Mouse (Mus musculus): ENCODE measurements around the gene Dapk2. TPM values are rescaled to one million over a fixed set of nuclear protein-coding genes. Genes with fewer than 3 reads are reported as not detected.

The Dapk2 gene
- 3.7 and 8.1 TPM in 2 replicates for polyA plus RNA-seq (2015; fragmentation: Nextera tagmentation; extraction: Ambion mirVana)

GRCm38 (mm10) chr9:66157958-66158830 is at the start of gene Dapk2:
Dapk2 (plus strand) TSS chr9:66158223.

GRCm38 (mm10) chr9:66126456-66127192 is 31.4 kb upstream of the Dapk2 start, which contains the start of the genes Snx1 and Ciao2a:
Snx1 (minus strand) TSS chr9:66126587.
Ciao2a (plus strand) TSS chr9:66126611.

Other genes starting within 250 kb of the Dapk2 start
- 21.3 and 27.4 TPM in 2 replicates for gene Trip4, start 249.4 kb upstream of the Dapk2 start, polyA plus RNA-seq (2015; fragmentation: Nextera tagmentation; extraction: Ambion mirVana)
- gene Csnk1g1, start 249.3 kb upstream of the Dapk2 start, polyA plus RNA-seq (2015; fragmentation: Nextera tagmentation; extraction: Ambion mirVana) = 6.3 and 8.7 TPM in 2 replicates
- 632 and 633 TPM in 2 replicates for gene Ppib, start 98.0 kb upstream of the Dapk2 start, polyA plus RNA-seq (2015; fragmentation: Nextera tagmentation; extraction: Ambion mirVana)
- gene Snx22, start 88.5 kb upstream of the Dapk2 start, polyA plus RNA-seq (2015; fragmentation: Nextera tagmentation; extraction: Ambion mirVana) = 0.72 and 1.9 TPM in 2 replicates
- 122 and 143 TPM in 2 replicates for gene Snx1, start 31.6 kb upstream of the Dapk2 start, polyA plus RNA-seq (2015; fragmentation: Nextera tagmentation; extraction: Ambion mirVana)
- 232 and 233 TPM in 2 replicates for gene Ciao2a, start 31.6 kb upstream of the Dapk2 start, polyA plus RNA-seq (2015; fragmentation: Nextera tagmentation; extraction: Ambion mirVana)
- gene Herc1, start 192.2 kb downstream of the Dapk2 start, polyA plus RNA-seq (2015; fragmentation: Nextera tagmentation; extraction: Ambion mirVana) = 10.1 and 13.3 TPM in 2 replicates

Data from adrenal gland, postnatal 0 days (tissue).